Mouse (Mus musculus) olfactory bulb, adult 2 months (tissue): Measurements from ENCODE around the gene Cct7.

Source experiments
- CTCF ChIP-seq: fragments of 200-500 bp; IDR thresholded peaks from 2 replicates; pipeline ENCODE4 v1.5.1; 2012; ENCODE audit warnings: low read depth, mild to moderate bottlenecking, low read length, moderate library complexity; ENCODE audit not compliant: insufficient read depth
- POLR2A ChIP-seq: fragments of 200-500 bp; IDR thresholded peaks from 2 replicates; pipeline ENCODE4 v1.6.1; 2012; ENCODE audit warnings: mild to moderate bottlenecking, low read depth, low read length, moderate library complexity; ENCODE audit not compliant: insufficient read depth

- TF ChIP-seq CTCF: no peak
- TF ChIP-seq POLR2A: no peak
Measured at GRCm38 (mm10) chr6:85459621-85460020, 8.3 kb downstream of the Cct7 start.
